Mouse (Mus musculus): ENCODE data around the gene Ttl.

DNA sequence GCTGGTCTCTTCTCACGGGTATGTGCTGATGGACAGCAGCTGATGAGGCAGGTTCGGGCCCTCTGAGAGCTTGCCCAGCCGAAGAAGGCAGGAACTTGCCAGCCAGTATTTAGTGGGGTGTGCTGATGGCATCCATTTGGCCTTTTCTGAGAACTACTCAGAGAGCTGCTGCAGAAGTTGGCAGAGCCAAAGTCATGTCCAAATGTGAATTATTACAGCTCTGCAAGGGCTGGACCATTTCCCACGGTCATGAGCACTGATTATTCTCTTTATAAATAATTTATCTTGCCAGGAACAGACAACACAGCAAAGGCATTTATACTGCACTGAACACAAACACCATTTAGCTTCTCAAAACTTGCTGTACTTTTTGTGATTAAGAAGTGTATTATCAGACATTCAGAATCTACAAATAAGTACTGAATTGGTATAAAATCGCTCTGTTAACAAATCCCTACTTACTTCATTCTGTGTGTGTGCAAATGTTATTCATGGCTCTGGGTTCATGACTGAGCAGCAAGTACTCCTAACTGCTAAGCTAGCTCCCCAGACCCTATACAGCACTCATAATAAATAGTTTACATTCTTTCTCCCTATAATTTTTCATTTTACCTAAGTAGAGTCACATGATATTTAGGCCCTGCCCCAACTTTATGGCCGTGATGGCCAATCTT is 19.4 kb upstream of the Ttl start:
- no peak for TF ChIP-seq GATA1 (IDR thresholded peaks at IDR 0.05; ENCODE audit: borderline replicate concordance, low read length)
- TF ChIP-seq FLI1 (IDR thresholded peaks at IDR 0.05; ENCODE audit: low read length): no peak
